Mouse (Mus musculus): ENCODE data around the gene Adm2. TPM values are rescaled to one million over a fixed set of nuclear protein-coding genes. Genes with fewer than 3 reads are reported as not detected.

Gene Adm2
- polyA plus RNA-seq, 2 experiments, result 0.52 to 0.74 TPM

GRCm38 (mm10) chr15:89334774-89335537, 12.4 kb downstream of the Adm2 start:
- DNase-seq (ENCODE audit: low spot score) (no peak), ATAC-seq (ENCODE audit: low FRiP score, low read depth) (no peak)
- Histone ChIP-seq H3K9ac (ENCODE audit: low read depth, low read length, severe bottlenecking) (no peak overlapping the region), H3K4me3 (replicated peaks; ENCODE audit: low read length) (no peak overlapping the region), H3K4me1 (ENCODE audit: control insufficient read depth, insufficient read depth, low read length) (no peaks in the 10 kb centered on the region), H3K36me3 (ENCODE audit: control insufficient read depth, insufficient read depth, low read length) (no peaks in the 10 kb centered on the region), H3K27me3 (ENCODE audit: control insufficient read depth, insufficient read depth, low read length) (no peaks in the 10 kb centered on the region), H3K4me2 (replicated peaks; ENCODE audit: low read depth, low read length, severe bottlenecking) (no peak overlapping the region), H3K27ac (replicated peaks; ENCODE audit: low read depth, low read length) (no peak overlapping the region), H3K9me3 (ENCODE audit: control insufficient read depth, low read length) (no peaks in the 10 kb centered on the region)
- 80% methylated on average over 17 of the region's 17 CpGs for WGBS
- no peak for TF ChIP-seq POLR2A (IDR thresholded peaks at IDR 0.05; ENCODE audit: borderline replicate concordance, extremely low read depth, insufficient read depth, insufficient read length)

GRCm38 (mm10) chr15:89336422-89336821, 13.9 kb downstream of the Adm2 start:
- 82% methylated on average over 14 of the region's 14 CpGs for WGBS
- DNase-seq (ENCODE audit: low spot score), result no peak

GRCm38 (mm10) chr15:89339696-89340095, 17.2 kb downstream of the Adm2 start:
- WGBS, result 91% methylated on average over 2 of the region's 2 CpGs
- H3K27ac ChIP-seq (replicated peaks; ENCODE audit: low read depth, low read length), result no peak overlapping the region
- no peak overlapping the region for H3K4me3 ChIP-seq (replicated peaks; ENCODE audit: low read length)
- no peak overlapping the region for H3K9ac ChIP-seq (ENCODE audit: low read depth, low read length, severe bottlenecking)
- no peak for TF ChIP-seq POLR2A (IDR thresholded peaks at IDR 0.05; ENCODE audit: borderline replicate concordance, extremely low read depth, insufficient read depth, insufficient read length)
- no peaks in the 10 kb centered on the region for H3K36me3 ChIP-seq (ENCODE audit: control insufficient read depth, insufficient read depth, low read length)
- no peaks in the 10 kb centered on the region for H3K9me3 ChIP-seq (ENCODE audit: control insufficient read depth, low read length)
- ATAC-seq (ENCODE audit: low FRiP score, low read depth), result no peak
- no peaks in the 10 kb centered on the region for H3K4me1 ChIP-seq (ENCODE audit: control insufficient read depth, insufficient read depth, low read length)
- H3K4me2 ChIP-seq (replicated peaks; ENCODE audit: low read depth, low read length, severe bottlenecking), result no peak overlapping the region
- no peak for DNase-seq (ENCODE audit: low spot score)
- H3K27me3 ChIP-seq (ENCODE audit: control insufficient read depth, insufficient read depth, low read length), result no peaks in the 10 kb centered on the region

More at GRCm38 (mm10) chr15:89336422-89336821, 13.9 kb downstream of the Adm2 start:
- H3K27ac ChIP-seq (replicated peaks; ENCODE audit: low read depth, low read length), result no peak overlapping the region
- H3K36me3 ChIP-seq (ENCODE audit: control insufficient read depth, insufficient read depth, low read length), result no peaks in the 10 kb centered on the region
- H3K4me2 ChIP-seq (replicated peaks; ENCODE audit: low read depth, low read length, severe bottlenecking), result no peak overlapping the region
- H3K27me3 ChIP-seq (ENCODE audit: control insufficient read depth, insufficient read depth, low read length), result no peaks in the 10 kb centered on the region
- TF ChIP-seq POLR2A (IDR thresholded peaks at IDR 0.05; ENCODE audit: borderline replicate concordance, extremely low read depth, insufficient read depth, insufficient read length), result no peak
- ATAC-seq (ENCODE audit: low FRiP score, low read depth), result no peak
- no peak overlapping the region for H3K4me3 ChIP-seq (replicated peaks; ENCODE audit: low read length)
- no peaks in the 10 kb centered on the region for H3K4me1 ChIP-seq (ENCODE audit: control insufficient read depth, insufficient read depth, low read length)
- H3K9me3 ChIP-seq (ENCODE audit: control insufficient read depth, low read length), result no peaks in the 10 kb centered on the region
- no peak overlapping the region for H3K9ac ChIP-seq (ENCODE audit: low read depth, low read length, severe bottlenecking)

GRCm38 (mm10) chr15:89340136-89340535, 17.6 kb downstream of the Adm2 start:
- Histone ChIP-seq H3K27ac (replicated peaks; ENCODE audit: low read depth, low read length) (no peak overlapping the region), H3K4me2 (replicated peaks; ENCODE audit: low read depth, low read length, severe bottlenecking) (no peak overlapping the region), H3K9ac (ENCODE audit: low read depth, low read length, severe bottlenecking) (no peak overlapping the region), H3K9me3 (ENCODE audit: control insufficient read depth, low read length) (no peaks in the 10 kb centered on the region), H3K27me3 (ENCODE audit: control insufficient read depth, insufficient read depth, low read length) (no peaks in the 10 kb centered on the region), H3K4me1 (ENCODE audit: control insufficient read depth, insufficient read depth, low read length) (no peaks in the 10 kb centered on the region), H3K36me3 (ENCODE audit: control insufficient read depth, insufficient read depth, low read length) (no peaks in the 10 kb centered on the region), H3K4me3 (replicated peaks; ENCODE audit: low read length) (no peak overlapping the region)
- ATAC-seq (ENCODE audit: low FRiP score, low read depth), result no peak
- 72% methylated on average over 3 of the region's 3 CpGs for WGBS
- no peak for TF ChIP-seq POLR2A (IDR thresholded peaks at IDR 0.05; ENCODE audit: borderline replicate concordance, extremely low read depth, insufficient read depth, insufficient read length)
- no peak for DNase-seq (ENCODE audit: low spot score)

- H3K36me3 ChIP-seq (ENCODE audit: control insufficient read depth, insufficient read depth, low read length), result no peaks in the 10 kb centered on the region
- H3K27me3 ChIP-seq (ENCODE audit: control insufficient read depth, insufficient read depth, low read length), result no peaks in the 10 kb centered on the region
- no peaks in the 10 kb centered on the region for H3K4me1 ChIP-seq (ENCODE audit: control insufficient read depth, insufficient read depth, low read length)
- no peak for ATAC-seq (ENCODE audit: low FRiP score, low read depth)
- no peak for TF ChIP-seq POLR2A (IDR thresholded peaks at IDR 0.05; ENCODE audit: borderline replicate concordance, extremely low read depth, insufficient read depth, insufficient read length)
- H3K4me3 ChIP-seq (replicated peaks; ENCODE audit: low read length), result no peak overlapping the region
- WGBS, result 42% methylated on average over 1 of the region's 1 CpGs
- no peak for DNase-seq (ENCODE audit: low spot score)
- no peak overlapping the region for H3K4me2 ChIP-seq (replicated peaks; ENCODE audit: low read depth, low read length, severe bottlenecking)
- H3K9ac ChIP-seq (ENCODE audit: low read depth, low read length, severe bottlenecking), result no peak overlapping the region
- no peaks in the 10 kb centered on the region for H3K9me3 ChIP-seq (ENCODE audit: control insufficient read depth, low read length)
- no peak overlapping the region for H3K27ac ChIP-seq (replicated peaks; ENCODE audit: low read depth, low read length)
Measured at GRCm38 (mm10) chr15:89341678-89342077, 19.2 kb downstream of the Adm2 start.
